Mouse (Mus musculus): ENCODE measurements around the gene Nacc2.
A peak's percentile ranks its signal among the peaks of the same experiment; 100 is the strongest.

Nacc2 gene

DNA sequence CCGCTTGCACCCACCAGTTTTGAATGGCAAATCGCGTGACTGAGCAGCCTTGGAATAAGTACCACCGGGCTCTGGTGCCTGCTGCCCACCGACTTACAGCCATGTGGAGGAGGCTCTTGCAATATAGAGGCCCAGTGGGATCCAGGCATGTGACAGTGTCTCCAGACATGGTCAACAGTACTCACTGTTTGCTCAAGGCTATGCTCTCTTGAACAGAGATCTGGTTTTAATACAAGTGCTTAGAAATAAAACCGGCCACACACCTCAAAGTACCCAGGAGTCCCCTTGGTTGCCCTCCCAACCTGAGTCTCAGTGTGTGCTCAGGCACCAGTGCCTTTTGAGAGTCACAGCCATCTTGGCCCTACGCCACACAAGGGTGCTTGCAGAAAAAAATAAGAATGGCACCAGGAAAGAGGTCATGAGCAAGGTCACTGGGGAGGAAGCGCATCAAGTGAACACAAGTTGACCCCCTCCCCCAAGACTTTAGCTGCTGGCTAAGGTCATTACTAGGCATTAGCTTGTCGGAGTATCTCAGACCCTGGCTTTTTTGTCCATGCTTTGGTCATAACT lies at the start of gene Nacc2:
Nacc2 (minus strand) TSS at position 142 of the 570 bp plus-strand sequence.
- peak; percentile 42 to 57 for DNase-seq

- DNase-seq, result no peak
Observed at GRCm38 (mm10) chr2:26172166-26172565, 49.1 kb upstream of the Nacc2 start.

- DNase-seq, result no peak
Observed at GRCm38 (mm10) chr2:26170376-26170775, 47.4 kb upstream of the Nacc2 start.

DNA sequence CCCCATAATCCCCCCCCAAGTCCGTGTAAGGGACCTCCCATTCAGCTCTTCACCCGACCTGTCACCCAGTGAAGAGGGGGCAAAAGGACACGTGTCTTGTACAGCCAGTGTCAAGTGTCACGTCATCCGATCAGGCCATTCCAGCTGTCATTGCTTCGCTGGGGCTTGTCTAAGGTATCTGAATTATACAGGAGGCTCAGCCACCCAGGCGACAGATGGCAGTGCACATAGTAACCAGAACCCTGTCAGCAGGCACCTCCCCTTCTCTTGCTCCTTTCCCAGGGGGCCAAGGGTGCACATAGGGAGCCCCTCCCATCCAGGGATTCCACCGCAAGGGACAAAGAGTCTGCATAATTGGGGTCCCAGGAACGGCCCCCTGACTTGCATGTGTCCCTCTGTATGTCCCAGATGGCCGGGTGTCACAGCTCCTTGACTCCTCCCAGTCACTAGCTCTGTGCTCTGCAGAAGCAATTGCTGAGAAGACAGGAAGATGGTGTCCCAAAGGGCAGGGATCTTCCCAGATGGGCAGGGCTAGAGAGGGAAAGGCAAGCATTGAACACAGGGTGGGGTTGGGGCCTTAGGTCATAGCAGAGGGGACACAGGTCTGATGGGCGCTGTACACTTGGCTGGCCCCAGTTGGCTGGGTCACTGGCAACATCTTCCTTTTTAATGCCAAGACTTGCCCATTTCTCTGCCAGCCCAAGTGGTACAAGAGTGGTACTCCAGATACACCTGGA lies 46.0 kb upstream of the Nacc2 start:
- DNase-seq, result no peak

GRCm38 (mm10) chr2:26166890-26167289 lies 43.9 kb upstream of the Nacc2 start:
- no peak for DNase-seq

DNA sequence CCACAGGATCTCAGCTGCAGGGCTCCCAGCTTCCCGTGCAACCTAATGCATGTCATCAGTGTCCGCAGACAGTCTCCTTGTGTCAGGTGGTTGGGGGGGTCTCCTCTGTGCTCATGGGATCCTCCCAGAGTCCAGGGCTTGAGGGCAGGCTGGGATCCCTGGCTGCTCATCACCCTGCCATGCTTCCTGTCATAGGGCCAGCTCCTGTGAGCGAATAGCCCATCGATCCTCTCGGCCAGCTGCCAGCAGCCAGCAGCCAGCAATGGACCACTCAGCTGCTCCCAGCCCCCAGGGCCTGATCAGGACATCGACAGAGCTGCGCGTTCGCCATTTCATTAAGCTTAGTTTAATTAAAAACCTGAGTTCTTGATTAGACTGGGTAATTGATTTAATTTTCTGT lies 35.0 kb upstream of the Nacc2 start:
- DNase-seq, result no peak

DNA sequence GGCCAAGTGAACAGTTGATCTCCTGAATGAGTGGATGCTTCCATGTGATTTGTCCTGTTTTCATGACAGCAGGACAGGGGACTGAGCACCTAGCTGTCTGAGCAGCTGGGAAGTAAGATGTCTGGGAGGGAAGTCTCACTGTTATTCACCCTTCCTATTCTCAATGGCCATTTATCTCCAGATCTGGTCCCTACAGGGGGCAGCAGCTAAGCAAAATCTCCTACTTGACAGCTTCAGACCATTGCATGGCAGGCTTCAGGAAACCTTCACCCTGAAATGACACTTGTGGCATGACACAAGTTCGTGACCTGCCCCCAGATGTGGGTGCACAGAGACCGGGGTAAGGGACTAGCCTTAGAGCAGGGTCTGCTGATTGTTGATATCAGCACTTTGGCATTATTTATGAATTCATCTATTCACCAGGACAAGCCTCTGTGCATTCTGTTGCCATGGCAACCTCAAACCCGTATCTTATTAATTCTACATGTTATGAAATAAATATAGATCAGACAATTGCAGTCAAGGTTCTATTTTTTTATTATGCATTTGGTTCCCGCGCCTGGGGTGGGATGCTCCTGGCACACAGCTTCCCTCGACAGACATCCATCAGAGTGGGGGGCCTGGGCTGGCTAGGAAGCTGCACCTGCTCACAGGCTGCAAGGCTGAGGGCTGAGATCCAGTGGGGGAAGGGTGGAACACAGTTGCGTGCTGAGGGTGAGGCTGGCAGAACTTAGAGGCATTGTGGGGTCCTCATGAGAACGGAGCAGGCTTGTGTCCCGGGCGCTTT lies 33.4 kb upstream of the Nacc2 start:
- no peak for DNase-seq

GRCm38 (mm10) chr2:26155737-26156136 lies 32.7 kb upstream of the Nacc2 start:
- no peak for DNase-seq

GRCm38 (mm10) chr2:26154586-26154985 lies 31.6 kb upstream of the Nacc2 start:
- no peak for DNase-seq

- DNase-seq, result peak; percentile 63 to 71
Observed at GRCm38 (mm10) chr2:26153909-26154340, 30.9 kb upstream of the Nacc2 start.

DNA sequence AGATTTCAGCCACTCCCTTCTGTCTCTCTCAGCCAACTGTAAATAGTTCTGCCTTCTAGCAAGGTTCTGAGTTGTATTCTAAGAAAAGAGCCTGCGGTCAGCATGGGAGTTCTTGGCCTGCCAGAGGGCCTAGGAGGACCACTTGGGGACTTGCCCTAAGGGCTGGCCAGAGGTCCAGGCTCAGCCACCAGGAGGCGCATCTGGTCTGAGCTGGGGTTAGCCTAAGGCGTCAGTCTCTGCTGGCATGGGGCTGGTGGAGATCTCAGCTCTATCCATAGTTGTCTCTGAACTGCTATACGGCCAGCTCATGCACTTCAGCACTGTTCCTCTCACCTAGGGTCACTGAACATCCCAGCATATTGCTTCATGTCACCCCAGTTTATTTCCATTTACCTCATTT lies 30.3 kb upstream of the Nacc2 start:
- DNase-seq, result peak; percentile 42 to 54

DNA sequence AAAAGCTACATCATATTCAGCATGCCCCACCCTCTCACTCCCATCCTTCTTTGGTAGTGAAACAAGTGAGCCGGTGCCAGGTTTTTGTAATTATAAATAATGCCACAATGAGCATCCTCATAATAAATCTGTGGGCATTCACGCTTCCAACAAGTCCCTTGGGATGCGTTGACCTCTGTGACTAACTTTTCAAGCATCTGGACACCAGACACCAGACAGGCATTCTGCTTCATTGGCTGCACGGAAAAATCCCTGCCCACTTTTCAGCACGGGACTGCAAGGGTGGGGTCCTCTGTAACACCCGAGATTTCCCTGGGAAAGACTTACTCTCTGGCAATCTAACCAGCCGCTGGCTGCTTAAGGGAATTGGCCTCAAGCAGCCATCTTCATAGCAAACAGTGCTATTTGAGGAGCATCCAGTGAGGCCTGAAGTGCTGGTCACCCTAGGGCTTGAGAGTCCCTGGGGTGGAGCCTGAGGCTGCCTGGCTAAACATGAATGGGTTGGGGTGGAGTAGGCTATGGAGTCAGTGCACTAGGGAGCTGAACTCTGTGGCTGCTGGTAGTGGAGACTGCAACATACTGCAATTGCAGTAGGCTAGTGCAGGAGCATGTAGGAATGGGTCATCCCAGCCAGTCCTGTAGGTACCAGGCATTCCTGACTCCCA lies 24.8 kb upstream of the Nacc2 start:
- DNase-seq, result no peak

GRCm38 (mm10) chr2:26146337-26147042 lies 23.5 kb upstream of the Nacc2 start:
- DNase-seq, result peak; percentile 85 to 88

DNA sequence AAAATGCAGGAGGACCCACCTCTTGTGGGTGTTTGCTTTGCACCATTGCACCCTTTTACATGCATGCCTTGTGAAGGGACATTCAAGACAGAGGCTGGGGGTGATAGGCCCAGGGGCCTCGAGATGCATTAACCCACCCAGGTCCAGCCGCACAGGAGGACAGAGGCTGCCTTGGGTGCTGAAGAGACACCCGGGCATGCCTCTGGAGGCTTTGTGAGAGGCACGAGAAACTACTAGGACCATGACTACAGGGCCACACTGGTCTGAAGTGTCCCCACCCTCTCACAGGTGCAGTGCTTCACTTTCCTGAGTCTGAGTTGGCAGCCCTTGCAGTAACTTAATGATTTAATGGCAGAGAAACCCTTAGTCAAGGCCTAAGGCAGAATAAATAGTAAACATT lies 22.1 kb upstream of the Nacc2 start:
- no peak for DNase-seq

- DNase-seq, result no peak
Observed at GRCm38 (mm10) chr2:26144331-26144730, 21.3 kb upstream of the Nacc2 start.

GRCm38 (mm10) chr2:26143556-26143955 lies 20.5 kb upstream of the Nacc2 start:
- peak; percentile 83 to 87 for DNase-seq

DNA sequence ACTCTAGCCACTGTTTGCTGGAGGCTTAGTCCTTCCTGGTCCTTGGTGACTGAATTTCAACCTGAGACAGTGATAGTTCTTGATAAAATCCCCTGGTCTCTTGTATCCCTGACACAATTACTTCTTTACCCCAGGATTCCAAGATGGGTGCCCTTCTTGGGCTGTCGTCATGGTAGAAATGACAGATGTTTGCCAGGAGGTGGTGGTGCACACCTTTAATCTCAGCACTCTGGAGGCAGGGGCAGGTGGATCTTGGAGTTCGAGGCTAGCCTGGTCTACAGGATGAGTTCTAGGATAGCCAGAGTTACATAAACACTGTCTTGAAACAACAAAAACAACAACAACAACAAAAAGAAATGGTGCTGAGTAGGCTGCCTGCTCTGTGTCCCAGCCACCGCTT lies 20.0 kb upstream of the Nacc2 start:
- DNase-seq, result no peak

DNA sequence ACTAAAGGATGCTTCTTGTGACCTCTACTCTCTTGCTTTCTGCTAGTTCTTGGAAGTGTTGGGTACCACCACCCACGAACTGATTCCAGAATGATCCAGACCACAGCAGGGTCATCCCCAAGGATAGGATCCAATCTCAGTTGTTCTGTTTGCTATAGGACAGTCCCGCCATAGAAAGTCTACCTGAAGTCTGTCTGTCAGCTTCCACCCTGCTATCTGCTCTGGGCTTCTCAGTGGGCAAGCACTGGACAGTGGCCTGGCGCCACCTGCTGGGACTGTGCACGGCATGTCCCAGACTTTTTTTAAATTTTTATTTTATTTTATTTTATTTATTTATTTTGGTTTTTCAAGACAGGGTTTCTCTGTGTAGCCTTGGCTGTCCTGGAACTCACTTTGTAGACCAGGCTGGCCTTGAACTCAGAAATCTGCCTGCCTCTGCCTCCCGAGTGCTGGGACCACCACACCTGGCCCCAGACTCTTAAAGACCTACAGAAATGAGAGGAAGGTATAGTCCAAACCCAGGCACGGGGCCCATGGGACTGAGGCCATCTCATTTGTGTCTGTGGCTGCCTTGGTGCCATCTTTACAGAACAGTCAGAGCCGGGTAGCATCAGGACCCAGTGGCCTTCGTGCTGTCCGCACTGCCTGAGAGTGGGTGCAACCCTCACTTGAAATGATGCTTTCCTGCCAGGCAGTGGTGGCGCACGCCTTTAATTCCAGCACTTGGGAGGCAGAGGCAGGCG lies 19.0 kb upstream of the Nacc2 start:
- peak; percentile 66 to 80 for DNase-seq

- DNase-seq, result no peak
Observed at GRCm38 (mm10) chr2:26140903-26141302, 17.9 kb upstream of the Nacc2 start.

GRCm38 (mm10) chr2:26140292-26140819 lies 17.3 kb upstream of the Nacc2 start:
- DNase-seq, result peak; percentile 100

- DNase-seq, result peak in 1 of 2 experiments; percentile 53
Observed at GRCm38 (mm10) chr2:26139545-26140206, 16.7 kb upstream of the Nacc2 start.

Measured in cerebellum, adult 18-20 months (tissue).